Mouse (Mus musculus) lung, postnatal 0 days (tissue): ENCODE data around the gene Tssc4.

Experiments used
- CTCF ChIP-seq: IDR thresholded peaks from 2 replicates; pipeline ENCODE4 v1.5.1; 2016; ENCODE audit warnings: antibody characterized with exemption, mild to moderate bottlenecking
- EP300 ChIP-seq: IDR thresholded peaks from 2 replicates; pipeline ENCODE4 v1.6.1; 2016; ENCODE audit warnings: antibody characterized with exemption, mild to moderate bottlenecking, control low read depth

DNA sequence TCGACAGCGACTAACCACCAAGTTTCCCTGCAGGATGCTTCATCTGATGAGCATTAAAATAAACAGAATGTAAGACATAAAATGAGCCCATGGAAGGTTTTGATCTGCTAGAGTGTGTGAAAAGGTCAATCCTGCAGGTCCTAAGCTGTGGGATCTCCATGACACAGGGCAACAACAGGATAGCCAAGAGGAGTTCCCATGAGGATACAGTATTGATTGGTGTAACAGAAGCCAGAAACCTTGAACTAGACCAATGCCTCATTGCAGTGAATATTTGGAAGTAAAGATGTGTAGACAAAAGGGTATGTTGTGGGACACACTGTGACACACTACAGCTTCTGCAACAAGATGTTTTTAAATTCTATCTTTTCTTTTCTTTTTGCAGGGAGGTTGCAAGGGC, 34.9 kb upstream of the Tssc4 start:
- TF ChIP-seq CTCF (no peak), EP300 (no peak)
